Mouse (Mus musculus): ENCODE results near the gene 4930518I15Rik. TPM values are rescaled to one million over a fixed set of nuclear protein-coding genes. Genes with fewer than 3 reads are reported as not detected.

The 4930518I15Rik gene
- total RNA-seq, 2 experiments from 2014 or later = 1.3 to 1.9 TPM

DNA sequence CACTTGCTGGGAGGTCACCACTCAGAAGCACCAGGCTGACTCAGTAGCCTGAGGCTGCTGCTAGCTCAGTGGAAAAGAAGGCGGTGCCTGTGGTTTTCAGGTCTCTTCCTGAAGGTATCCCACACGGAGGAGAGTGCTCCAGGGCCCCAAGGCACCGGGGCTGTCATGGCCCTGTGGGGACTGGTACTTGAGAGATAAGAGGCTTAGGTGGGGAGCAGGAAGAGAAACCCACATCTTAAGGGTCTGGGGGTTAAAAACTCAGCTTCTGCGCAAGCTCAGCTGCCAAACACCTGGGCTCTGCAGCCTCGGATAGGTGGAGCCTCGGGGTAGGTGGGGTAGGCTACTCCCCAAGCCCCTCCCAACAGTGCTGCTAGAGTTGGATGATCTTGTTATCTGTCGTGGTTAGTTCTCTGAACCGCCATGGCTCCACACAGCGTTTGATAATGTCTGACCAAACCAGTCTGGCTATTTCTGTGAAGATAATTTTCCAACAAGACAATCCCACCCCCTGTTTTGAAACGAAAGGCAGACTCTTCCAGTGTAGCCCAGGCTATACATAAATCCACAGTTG lies 24.8 kb upstream of the 4930518I15Rik start:
- no peak for DNase-seq (ENCODE audit: low spot score in 2 of 2)

DNA sequence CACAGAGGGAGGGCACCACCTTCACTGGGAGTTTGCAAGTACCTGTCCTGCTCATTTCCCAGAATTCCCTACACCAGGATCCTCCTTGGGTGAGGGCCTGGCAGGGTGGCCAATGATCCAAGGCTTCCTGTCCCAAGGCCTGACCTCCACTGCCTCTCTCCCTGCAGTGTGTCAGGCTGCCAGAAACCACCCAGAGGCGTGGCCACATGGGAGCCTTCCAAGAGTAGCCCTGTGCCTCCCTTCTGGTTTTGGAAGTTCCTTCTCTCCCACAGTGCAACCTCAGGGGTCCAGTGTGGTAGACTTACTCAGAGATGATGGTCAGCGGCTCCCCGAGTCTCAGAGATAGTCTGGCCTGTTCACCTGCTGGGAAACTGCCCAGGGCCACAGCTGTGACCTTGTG lies 21.8 kb upstream of the 4930518I15Rik start:
- intact Hi-C loops (cut with DNase I) = loop anchor here (5.0 kb wide), 2 partner anchors 198 to 218 kb away; partner anchors contain the start of gene Soga1
- no peak for DNase-seq (ENCODE audit: low spot score in 2 of 2)

More for the DNA sequence above, 24.8 kb upstream of the 4930518I15Rik start:
- intact Hi-C loops (cut with DNase I) = no loop called here

DNA sequence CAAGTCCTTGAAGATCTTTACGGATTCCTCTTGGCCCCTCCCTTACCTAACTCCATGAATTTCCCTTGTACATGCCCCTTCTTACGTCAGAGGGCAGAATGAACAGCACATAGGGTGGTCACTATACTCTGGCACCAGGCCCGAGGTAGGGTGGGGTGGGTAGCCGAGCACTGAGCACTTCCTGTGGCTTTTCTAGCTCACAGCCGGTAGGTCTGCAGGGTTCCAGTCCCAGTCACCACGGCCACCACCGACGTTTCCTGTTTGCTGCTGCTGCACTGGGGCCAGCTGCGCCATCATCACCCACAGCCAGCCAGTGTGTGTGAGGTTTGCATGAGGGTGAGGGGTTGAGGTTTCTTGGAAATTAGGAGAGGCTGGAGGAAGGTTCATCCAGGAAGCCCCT lies 20.0 kb upstream of the 4930518I15Rik start:
- intact Hi-C loops (cut with DNase I) = loop anchor here (5.0 kb wide), 2 partner anchors 200 to 220 kb away; partner anchors contain the start of gene Soga1
- no peak for DNase-seq (ENCODE audit: low spot score in 2 of 2)

DNA sequence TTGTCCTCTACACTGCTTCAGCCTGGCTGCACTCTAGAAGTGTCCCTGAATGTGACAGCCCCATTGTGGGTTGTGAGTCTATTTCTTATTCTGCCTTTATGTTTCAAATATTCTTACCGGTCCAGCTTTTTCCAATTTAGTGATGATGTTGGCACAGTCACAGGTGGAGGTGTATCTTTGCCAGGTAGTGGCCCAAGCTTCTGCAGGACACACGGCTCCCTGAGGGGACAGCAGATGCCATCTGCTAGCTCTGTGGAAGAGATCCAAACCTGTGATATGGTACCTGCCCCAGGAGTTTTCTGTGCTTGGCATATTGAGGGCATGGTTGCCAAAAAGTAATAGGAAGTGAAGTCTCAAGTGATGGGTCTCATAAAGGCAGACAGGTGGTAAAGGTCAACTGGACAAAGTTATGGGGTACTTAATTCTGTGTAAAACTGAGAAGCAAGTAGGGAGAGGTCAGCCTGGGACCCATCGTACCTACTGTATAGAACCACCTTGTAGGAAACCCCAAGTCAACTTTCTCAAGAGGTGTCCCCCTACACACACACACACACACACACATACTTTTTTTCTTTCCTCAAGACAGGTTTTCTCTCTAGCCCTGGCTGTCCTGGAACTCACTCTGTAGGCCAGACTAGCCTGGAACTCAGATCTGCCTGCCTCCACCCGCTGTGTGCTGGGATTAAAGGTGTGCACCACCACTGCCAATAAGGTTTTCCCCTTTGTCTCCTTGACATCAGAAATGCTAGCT lies 17.2 kb upstream of the 4930518I15Rik start:
- DNase-seq (ENCODE audit: low spot score in 2 of 2) = no peak
- intact Hi-C loops (cut with DNase I) = loop anchor here (5.0 kb wide), 2 partner anchors 202 to 222 kb away; partner anchors contain the start of gene Soga1

DNA sequence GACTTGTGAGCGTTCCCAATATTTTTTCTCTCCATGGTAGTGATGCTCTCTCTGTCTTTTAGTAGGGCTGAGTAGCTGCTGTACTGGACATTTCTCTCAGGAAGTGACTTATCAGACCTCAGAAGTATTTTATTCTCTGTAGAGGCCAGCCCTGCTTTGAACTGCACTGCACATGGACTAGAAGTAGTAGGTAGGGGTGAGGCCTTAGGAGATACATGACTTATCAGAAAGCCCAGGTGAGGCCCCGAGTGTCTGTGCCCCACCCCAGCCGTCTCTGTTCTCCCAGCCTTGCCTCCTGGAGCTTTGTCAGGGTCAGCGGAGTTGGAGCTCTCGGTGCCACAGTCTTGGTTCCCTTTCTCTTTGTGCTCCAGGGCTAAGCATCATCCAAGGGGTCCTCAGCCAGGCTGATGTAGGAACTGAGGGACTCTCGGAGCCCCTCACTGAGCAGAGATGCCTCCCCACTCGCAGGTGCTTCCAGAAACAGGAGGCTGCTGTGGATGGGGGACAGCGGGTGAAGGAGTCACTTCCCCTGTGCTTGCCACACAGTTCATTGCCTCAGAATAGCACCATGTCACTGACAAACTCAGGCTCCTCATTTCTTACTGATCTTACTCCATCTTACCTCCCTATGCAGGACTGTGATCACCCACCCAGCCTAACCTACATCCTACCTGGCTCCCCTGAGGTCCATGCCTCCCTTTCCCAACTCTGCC lies 16.5 kb upstream of the 4930518I15Rik start:
- DNase-seq (ENCODE audit: low spot score in 2 of 2) = no peak
- intact Hi-C loops (cut with DNase I) = no loop called here

DNA sequence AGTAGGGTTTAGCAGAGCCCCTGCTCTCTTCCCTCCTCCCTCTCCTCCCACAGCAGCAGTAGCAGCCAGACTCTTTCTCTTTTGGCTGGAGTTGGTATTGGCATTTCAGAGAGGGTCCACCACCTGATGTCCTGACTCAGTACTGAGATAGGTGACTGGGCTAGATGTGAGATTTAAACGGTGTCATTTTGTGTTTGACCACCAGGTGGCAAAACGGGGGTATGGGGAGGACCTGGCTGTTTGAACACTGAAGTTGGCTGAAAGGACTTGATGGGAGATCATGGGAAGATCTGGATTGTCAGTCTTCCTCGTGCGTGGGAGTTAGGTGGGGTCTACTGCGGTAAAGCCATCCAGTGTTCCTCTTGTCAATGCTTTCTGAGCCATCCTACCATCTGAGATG lies 15.9 kb upstream of the 4930518I15Rik start:
- intact Hi-C loops (cut with DNase I) = loop anchor here (2.0 kb wide), 1 partner anchor 121 kb away; no protein-coding TSS in a partner anchor

DNA sequence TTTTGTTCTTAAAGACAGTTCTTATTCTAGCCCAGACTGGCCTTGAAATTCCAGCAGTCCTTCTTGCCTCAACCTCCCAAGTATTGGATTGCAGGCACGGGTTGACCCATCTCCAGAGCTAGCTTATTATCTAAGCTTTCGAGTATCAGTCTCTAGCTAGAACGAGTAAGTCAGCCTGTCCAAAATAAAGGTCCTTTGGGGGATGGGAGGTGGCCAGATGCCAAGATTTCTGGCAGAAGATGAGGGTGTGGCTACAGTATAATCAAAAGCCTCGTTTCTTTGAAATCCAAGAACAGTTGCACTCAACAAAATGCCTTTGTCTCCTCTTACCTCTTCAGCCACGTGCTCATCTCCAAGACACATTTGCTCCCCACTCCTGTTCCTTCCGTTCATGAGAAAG lies 12.8 kb upstream of the 4930518I15Rik start:
- intact Hi-C loops (cut with DNase I) = no loop called here
- no peak for DNase-seq (ENCODE audit: low spot score in 2 of 2)

More for the DNA sequence above, 15.9 kb upstream of the 4930518I15Rik start:
- DNase-seq (ENCODE audit: low spot score in 2 of 2) = peak in 1 of 2 experiments; percentile 61

DNA sequence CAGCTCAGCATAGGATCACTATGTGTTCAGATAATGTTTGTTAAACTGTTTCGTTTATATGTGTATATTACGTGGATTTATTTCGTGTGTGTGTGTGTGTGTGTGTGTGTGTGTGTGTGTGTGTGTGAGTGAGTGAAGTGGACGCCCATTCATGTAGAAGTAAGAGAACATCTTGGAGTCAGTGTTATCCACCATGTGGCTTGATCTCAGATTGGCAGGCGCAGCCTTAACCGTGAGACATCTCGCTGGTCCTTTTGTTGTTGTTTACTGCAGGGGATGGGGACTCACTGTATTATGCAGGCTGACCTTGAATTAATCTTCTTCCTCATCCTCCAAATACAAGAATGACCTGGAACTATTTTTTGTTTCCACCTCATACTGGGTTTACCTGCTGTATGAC lies 11.8 kb upstream of the 4930518I15Rik start:
- no peak for DNase-seq (ENCODE audit: low spot score in 2 of 2)
- intact Hi-C loops (cut with DNase I) = no loop called here

DNA sequence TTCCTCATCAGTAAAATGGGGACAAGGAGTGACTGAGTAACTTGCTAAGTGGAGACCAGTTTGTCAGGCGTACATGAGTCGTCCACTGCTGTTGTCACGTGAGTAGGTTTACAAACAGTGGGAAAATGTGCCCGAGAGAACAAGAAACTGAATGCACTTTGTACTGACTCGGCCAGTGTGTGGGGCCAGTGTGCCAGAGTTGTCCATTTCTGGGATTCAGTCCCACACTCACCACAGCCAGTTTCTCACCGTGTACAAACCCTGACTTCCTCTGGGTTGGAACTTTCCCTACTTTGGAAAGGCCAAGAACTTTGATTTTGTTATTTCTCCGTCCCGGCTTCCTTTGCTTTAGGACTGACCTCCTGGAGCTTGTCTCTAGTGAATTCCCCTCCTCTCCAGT lies 11.2 kb upstream of the 4930518I15Rik start:
- peak; percentile 25 to 38 for DNase-seq (ENCODE audit: low spot score in 2 of 2)
- intact Hi-C loops (cut with DNase I) = no loop called here

DNA sequence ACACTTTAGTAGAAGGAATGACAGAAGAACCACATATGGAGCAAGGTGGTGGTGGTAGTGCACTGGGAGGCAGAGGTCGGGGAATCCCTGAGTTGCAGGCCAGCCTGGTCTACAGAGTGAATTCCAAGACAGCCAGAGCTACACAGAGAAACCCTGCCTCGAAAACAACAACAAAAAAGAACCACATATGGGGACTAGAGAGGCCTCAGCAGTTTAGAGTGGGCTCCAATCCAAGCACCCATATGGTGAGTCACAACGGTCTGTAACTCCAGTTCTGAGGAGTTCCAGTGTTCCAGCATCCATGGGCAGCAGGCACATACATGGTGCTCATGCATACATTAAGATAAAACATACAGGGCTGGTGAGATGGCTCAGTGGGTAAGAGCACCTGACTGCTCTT lies 6.7 kb upstream of the 4930518I15Rik start:
- DNase-seq (ENCODE audit: low spot score in 2 of 2) = no peak
- intact Hi-C loops (cut with DNase I) = no loop called here

DNA sequence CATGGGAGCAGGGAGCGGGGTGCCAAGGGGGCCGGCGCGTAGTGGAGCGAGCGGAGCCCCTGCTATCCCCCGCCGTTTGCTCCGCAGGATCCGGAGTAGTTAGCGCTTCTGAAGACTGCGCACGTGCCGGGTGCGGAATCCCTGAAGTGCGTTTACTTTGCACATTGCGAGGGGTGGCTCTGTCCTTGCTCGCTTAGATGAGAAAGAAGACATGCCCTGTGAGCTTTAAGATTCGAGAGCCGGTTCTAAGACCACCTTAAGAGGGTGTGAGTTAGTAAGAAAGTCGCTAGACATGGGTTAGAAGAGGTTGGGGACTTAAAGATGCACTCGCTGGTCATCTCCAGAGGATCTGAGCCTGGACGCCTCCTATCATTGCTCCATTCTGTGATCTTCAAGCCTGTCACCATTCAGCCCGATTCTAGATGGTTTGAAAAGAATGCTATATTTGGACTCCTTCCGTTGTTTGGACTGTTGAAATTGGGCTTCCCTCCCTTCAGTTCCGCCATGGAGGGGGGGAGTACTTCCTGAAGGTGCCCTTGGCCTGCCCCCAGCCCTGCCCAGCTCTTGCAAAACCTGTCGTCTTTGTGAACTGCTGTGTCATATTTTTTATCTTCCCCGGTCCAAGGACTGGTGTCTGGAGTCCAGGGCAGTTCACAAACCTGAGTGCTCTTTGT lies 5.9 kb upstream of the 4930518I15Rik start:
- intact Hi-C loops (cut with DNase I) = no loop called here
- no peak for DNase-seq (ENCODE audit: low spot score in 2 of 2)

DNA sequence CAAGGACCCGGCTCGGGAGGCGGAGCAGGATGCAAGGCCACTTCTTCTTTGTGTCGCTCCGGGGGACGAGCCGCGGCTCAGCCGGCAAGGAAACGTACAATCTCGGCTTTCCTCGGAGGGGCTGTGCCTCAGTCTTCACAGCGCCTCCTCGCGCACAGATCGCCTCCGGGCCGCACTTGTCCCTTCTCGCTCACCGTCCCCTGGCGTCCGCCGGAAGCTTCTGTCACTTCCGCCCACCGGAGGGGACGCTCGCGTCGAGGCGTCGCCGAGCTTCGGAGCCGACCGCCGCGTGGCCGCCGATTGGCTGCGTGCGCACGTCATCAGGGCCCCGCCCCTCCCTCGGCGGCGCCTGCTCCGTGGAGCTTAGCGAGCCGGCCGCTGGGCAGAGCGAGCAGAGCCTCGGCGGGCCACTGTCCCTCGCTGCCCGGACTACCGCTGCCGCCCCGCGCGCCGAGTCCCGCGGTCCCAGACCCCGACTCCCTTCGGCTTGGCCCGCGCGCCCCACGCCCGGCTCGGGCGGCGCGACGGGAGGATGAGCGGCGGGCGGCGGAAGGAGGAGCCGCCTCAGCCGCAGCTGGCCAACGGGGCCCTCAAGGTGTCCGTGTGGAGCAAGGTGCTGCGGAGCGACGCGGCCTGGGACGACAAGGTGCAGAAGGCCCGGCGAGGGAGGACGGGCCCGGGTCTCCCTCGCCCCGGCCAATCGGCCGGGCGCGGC lies 5.2 kb upstream of the 4930518I15Rik start, which contains the start of gene Rab5if:
TSS of gene Rab5if (plus strand) at position 357 of the 715 bp plus-strand sequence.
- DNase-seq (ENCODE audit: low spot score in 2 of 2) = peak; percentile 98 to 99
- intact Hi-C loops (cut with DNase I) = no loop called here

DNA sequence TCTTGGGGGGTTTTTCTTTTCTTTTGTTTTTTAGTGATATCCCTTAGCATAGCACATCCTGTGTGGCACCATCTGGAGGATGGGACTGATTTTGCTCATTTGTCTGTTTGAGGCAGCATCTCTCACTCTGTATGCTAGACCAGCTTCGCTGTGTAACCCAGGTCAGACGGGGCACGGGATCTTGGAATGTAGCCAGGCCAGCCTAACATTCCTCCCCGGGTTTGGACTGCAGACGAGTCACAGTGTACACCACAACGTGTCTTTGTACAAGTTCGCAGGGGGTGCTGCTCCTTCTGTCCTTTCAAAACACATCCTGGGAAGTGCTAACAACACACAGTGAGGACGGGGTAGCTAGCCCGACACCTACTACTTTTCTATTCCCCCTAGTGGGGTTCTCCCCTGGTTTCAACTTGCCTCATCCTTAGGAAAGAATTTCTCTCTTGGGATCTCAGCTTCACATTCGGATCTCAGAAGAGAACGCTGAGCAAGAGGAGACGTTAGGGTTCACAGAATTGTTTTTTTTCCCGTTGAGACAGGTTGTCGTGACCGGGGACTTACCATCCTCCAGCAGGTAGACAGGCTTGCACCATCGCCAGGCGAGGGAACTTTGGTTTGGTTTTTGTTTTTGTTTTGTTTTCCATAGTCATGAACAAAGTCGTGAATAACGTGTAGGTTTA lies 4.4 kb upstream of the 4930518I15Rik start:
- intact Hi-C loops (cut with DNase I) = no loop called here
- peak in 1 of 2 experiments; percentile 28 for DNase-seq (ENCODE audit: low spot score in 2 of 2)

DNA sequence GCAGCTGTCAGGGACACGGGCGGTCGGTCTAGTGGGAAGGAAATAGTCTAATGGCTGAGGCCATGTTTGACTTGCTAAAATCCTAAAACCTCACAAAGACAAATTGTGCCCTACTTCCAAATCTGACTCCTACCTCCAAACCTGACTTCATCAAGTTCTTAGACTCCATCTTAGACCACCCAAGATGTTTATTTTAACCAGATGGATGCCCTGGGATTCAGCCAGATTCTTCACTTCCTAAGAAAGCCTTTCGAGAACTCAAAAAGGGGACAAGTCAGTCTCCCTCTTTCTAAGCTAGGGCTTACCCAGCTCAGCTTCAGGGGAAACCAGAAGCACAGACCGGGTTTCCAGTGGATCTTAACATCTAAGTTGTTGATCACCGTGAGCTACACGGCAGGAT lies 925 bp upstream of the 4930518I15Rik start:
- intact Hi-C loops (cut with DNase I) = loop anchor here (10.0 kb wide), 1 partner anchor 314 kb away; the partner anchor contains the start of gene Aar2
- DNase-seq (ENCODE audit: low spot score in 2 of 2) = no peak

DNA sequence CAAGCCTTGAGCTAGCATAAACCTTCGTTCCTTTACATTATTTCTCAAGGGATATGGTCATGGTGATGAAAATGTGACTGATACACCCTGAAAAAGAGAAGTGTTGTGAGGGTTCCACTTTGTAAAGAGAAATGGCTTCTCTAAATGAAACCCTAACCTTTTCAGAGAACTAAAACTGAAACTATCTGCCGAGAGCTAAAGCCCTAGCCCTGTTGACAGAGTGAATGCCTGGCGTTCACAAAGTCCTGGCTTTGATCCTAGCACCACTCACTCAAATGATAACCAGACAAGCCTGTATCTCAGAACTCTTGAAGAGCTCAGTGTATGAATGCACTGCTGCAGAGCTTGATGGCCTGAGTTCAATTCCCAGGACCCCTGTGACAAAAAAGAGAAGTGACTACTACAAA lies 358 bp downstream of the 4930518I15Rik start:
- no peak for DNase-seq (ENCODE audit: low spot score in 2 of 2)
- intact Hi-C loops (cut with DNase I) = loop anchor here (10.0 kb wide), 1 partner anchor 313 kb away; the partner anchor contains the start of gene Aar2

DNA sequence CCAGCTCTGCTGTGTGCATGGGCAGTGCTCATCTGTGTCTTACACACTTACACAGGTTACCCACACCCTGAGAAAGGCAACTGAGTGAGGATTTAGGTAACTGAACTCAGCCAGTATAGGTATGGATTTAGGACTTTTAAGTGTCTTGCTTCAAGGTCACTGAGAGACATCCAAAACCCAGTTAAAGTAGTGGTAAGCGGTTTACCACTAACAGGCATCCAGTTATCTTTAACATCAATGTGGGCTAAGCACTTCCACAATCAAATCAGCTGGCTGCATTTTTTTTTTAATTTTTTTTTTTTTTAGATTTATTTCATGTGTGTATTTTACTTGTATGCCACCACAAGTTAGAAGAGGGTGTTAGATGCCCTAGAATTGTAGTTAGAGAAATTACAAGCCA lies 1.4 kb downstream of the 4930518I15Rik start:
- no peak for DNase-seq (ENCODE audit: low spot score in 2 of 2)
- intact Hi-C loops (cut with DNase I) = loop anchor here (10.0 kb wide), 1 partner anchor 312 kb away; the partner anchor contains the start of gene Aar2

DNA sequence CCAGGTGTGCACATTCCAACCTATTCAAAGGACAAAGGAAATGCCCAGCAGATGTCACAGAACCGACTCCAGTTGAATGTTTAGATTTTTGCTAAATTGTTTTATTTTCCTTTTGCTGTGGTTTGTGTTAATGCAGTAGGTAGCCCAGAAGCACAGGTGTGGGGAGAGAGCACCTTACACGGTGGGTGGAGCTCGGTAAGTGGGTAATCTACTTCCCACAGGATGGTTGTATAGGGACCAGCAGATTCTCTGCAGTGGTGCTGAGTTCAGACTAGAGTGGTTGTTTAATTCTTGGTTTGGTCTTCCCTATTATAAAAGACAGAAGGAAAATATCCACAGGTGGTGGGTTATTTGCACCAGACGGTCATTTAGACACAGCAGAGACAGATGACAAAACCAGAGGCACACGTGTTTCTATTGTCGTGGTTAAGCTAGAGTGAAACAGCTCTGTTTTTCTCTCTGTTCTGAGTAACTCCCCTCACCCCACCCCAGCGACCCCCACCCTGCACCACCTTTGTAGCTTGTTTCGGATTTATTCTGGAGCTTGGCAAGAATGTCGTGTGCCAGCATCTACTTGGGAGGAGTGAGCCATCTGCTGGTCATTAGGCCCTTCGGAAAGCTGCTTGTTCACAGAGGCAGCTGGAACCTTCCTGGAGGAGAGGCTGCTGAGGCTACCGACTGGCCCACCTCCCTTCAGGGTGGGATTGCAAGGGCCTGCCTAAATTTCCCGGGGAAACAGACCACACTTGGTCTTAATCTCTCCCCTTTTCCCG lies 3.6 kb downstream of the 4930518I15Rik start:
- peak; percentile 60 to 62 for DNase-seq (ENCODE audit: low spot score in 2 of 2)
- intact Hi-C loops (cut with DNase I) = loop anchor here (2.0 to 10.0 kb wide), 2 partner anchors 45 to 309 kb away; partner anchors contain the start of gene Aar2
